In the genomic region with DNA sequence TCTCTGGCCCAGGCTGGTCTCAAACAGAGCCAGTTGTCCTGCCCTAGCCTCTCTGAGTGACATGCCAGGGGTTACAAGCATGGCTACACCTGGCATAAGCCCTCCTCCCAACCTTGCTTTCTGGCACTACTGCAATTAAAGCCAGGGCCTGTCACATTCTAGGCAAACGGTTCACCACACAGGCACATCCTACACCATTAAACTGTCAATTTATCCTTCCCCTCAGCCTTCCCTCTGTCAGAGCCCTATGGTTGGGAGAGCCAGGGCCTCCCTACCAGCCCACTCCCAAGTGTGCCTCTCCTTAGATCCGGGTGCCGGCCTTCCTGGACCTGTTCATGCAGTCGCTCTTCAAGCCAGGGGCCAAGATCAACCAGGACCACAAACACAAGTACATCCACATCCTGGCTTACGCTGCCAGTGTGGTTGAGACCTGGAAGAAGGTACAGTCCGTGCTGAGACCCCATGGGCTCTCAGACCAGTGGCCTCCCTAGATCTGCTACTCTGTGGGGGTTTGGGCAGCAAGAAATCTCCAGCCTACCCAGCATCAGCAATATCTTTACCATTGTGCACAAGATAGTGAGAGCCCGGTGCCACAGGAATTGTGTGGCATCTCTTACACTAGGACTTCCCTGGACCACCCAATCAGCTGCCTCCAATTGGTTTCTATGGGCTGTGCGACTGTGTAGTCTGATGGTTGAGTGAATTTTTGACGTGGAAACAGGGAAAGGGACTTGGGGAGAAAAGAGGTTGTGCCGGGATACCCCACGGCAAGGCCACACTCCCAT, we compare ENCODE assay signal across 28 mouse cellular contexts. TPM values are rescaled to one million over a fixed set of nuclear protein-coding genes. Genes with fewer than 3 reads are reported as not detected.
"Had no signal": no experiment of that assay in that cellular context is flagged by ENCODE, and none has a peak within 500 bp of the region (broad histone marks: within the 10 kb centered on the region; RNA-seq: fewer than 3 reads in every experiment).

No protein-coding gene starts in this region.

- H3K27ac ChIP-seq: gastrocnemius, adult 2 months; heart, embryonic 10.5 days; hindbrain, embryonic 10.5 days; hindbrain, embryonic 12.5 days; hindbrain, embryonic 14.5 days; intestine, embryonic 15.5 days; layer of hippocampus, adult 2 months; left cerebral cortex, adult 2 months; limb, embryonic 10.5 days; limb, embryonic 12.5 days; liver, embryonic 13.5 days; liver, embryonic 15.5 days had no signal

- H3K4me3 ChIP-seq: gastrocnemius, adult 2 months; heart, embryonic 10.5 days; heart, embryonic 12.5 days; hindbrain, embryonic 10.5 days; hindbrain, embryonic 12.5 days; intestine, embryonic 15.5 days; layer of hippocampus, adult 2 months; left cerebral cortex, adult 2 months; limb, embryonic 10.5 days; limb, embryonic 12.5 days; liver, embryonic 13.5 days; liver, embryonic 15.5 days had no signal

- H3K27me3 ChIP-seq: heart, embryonic 12.5 days; hindbrain, embryonic 12.5 days; intestine, embryonic 15.5 days; limb, embryonic 12.5 days; liver, embryonic 13.5 days; liver, embryonic 15.5 days had no signal

- H3K9me3 ChIP-seq: heart, embryonic 10.5 days; heart, embryonic 12.5 days; hindbrain, embryonic 10.5 days; hindbrain, embryonic 12.5 days; intestine, embryonic 15.5 days; limb, embryonic 10.5 days; limb, embryonic 12.5 days; liver, embryonic 13.5 days; liver, embryonic 15.5 days had no signal

- H3K4me2 ChIP-seq: heart, embryonic 12.5 days; hindbrain, embryonic 12.5 days; hindbrain, embryonic 14.5 days; intestine, embryonic 15.5 days; limb, embryonic 12.5 days; liver, embryonic 11.5 days; liver, embryonic 13.5 days; liver, embryonic 15.5 days had no signal

- H3K4me1 ChIP-seq: heart, embryonic 10.5 days; heart, embryonic 12.5 days; intestine, embryonic 15.5 days; liver, embryonic 13.5 days; liver, embryonic 15.5 days had no signal

- ATAC-seq: hindbrain, embryonic 16.5 days; inflammation-experienced regulatory T-cells, adult 6 months; intestine, embryonic 15.5 days; intestine, postnatal 0 days had no signal

- DNase-seq: gastrocnemius, adult 2 months; gastrocnemius, postnatal 10 days; gastrocnemius, postnatal 25 days; heart, postnatal 10 days; heart, postnatal 4 days; kidney, adult 2 months; kidney, adult 9 months; kidney, postnatal 36 days; liver; liver, embryonic 13.5 days had no signal

- H3K9ac ChIP-seq: heart, embryonic 12.5 days; hindbrain, embryonic 12.5 days; hindbrain, embryonic 14.5 days; intestine, embryonic 15.5 days; limb, embryonic 12.5 days; liver, embryonic 13.5 days; liver, embryonic 15.5 days had no signal

RNA-seq across cellular contexts. Expression of a gene that starts 26.0 kb away (rescaled TPM):
- total RNA-seq: gastrocnemius, adult 2 months; layer of hippocampus, adult 2 months; layer of hippocampus, postnatal 10 days; layer of hippocampus, postnatal 25 days; left cerebral cortex, adult 2 months had no signal
- polyA plus RNA-seq: frontal cortex, adult 2 months; intestine, postnatal 0 days had no signal
